Mouse (Mus musculus) gastrocnemius, postnatal 10 days (tissue): ENCODE measurements around the gene 1700020D05Rik. TPM values are rescaled to one million over a fixed set of nuclear protein-coding genes. Genes with fewer than 3 reads are reported as not detected.

Experiments used
- DNase-seq: peaks from one replicate; pipeline ENCODE4 v3.0.0; 2021; ENCODE audit warnings: mixed read lengths
- long read RNA-seq, 2 experiments: library from polyadenylated mRNA; stranded (forward); transcript quantifications; one replicate each; pipeline ENCODE4 v2.0.0; 2021
- total RNA-seq, 2 experiments: library from RNA; stranded (reverse); gene quantifications; 2 replicates each; pipeline ENCODE4 v1.2.3; 2021

1700020D05Rik gene
- 1 to 10 TPM in 1 of 2 experiments, under 1 TPM in 1; 0.47 to 1.4 TPM for total RNA-seq
- long read RNA-seq, experiment 1, result 0 reads
- long read RNA-seq, experiment 2, result 0 reads

- DNase-seq, result no peak
These were observed at the start of gene 1700020D05Rik for GRCm38 (mm10) chr19:5503687-5504086. Gene 1700020D05Rik (minus strand): TSS chr19:5503787.

GRCm38 (mm10) chr19:5547471-5548056, 44.0 kb upstream of the 1700020D05Rik start:
- no peak for DNase-seq

GRCm38 (mm10) chr19:5544031-5544430, 40.4 kb upstream of the 1700020D05Rik start:
- DNase-seq, result no peak

GRCm38 (mm10) chr19:5543362-5543761, 39.8 kb upstream of the 1700020D05Rik start:
- DNase-seq, result no peak

- no peak for DNase-seq
These were observed 35.2 kb upstream of the 1700020D05Rik start for GRCm38 (mm10) chr19:5538786-5539185.

- DNase-seq, result no peak
These were observed 28.9 kb upstream of the 1700020D05Rik start for GRCm38 (mm10) chr19:5532520-5532919.

GRCm38 (mm10) chr19:5530138-5530524, 26.5 kb upstream of the 1700020D05Rik start:
- no peak for DNase-seq

GRCm38 (mm10) chr19:5529325-5530137, 25.9 kb upstream of the 1700020D05Rik start:
- DNase-seq, result peak; percentile 99

- DNase-seq, result no peak
These were observed 21.6 kb upstream of the 1700020D05Rik start for GRCm38 (mm10) chr19:5525204-5525603.

GRCm38 (mm10) chr19:5518721-5519120, 15.1 kb upstream of the 1700020D05Rik start:
- no peak for DNase-seq

- no peak for DNase-seq
These were observed 13.4 kb upstream of the 1700020D05Rik start for GRCm38 (mm10) chr19:5516906-5517505.

GRCm38 (mm10) chr19:5515840-5516777, 12.5 kb upstream of the 1700020D05Rik start:
- DNase-seq, result no peak

GRCm38 (mm10) chr19:5513005-5513349, 9.4 kb upstream of the 1700020D05Rik start:
- DNase-seq, result no peak

GRCm38 (mm10) chr19:5512091-5513004, 8.8 kb upstream of the 1700020D05Rik start:
- DNase-seq, result no peak

- no peak for DNase-seq
These were observed 7.6 kb upstream of the 1700020D05Rik start for GRCm38 (mm10) chr19:5511074-5511632.

- peak; percentile 96 for DNase-seq
These were observed 6.7 kb upstream of the 1700020D05Rik start, which contains the start of gene Snx32 for GRCm38 (mm10) chr19:5510031-5511026. Gene Snx32 (minus strand): TSS chr19:5510538.

GRCm38 (mm10) chr19:5500330-5500875, 3.2 kb downstream of the 1700020D05Rik start:
- no peak for DNase-seq

GRCm38 (mm10) chr19:5496052-5496370, 7.6 kb downstream of the 1700020D05Rik start:
- DNase-seq, result no peak
